Mouse (Mus musculus) cerebellum, postnatal 25 days (tissue): ENCODE measurements around the gene Acox1.

ENCODE experiments used
- DNase-seq, 2 experiments: peaks; one replicate each; pipeline ENCODE4 v3.0.0; 2021; ENCODE audit warnings: mixed read lengths in 2 of 2

Gene Acox1

GRCm38 (mm10) chr11:116210696-116211095 lies 11.9 kb upstream of the Acox1 start:
- DNase-seq = no peak

GRCm38 (mm10) chr11:116209257-116209656 lies 10.4 kb upstream of the Acox1 start:
- no peak for DNase-seq

GRCm38 (mm10) chr11:116208660-116209059 lies 9.8 kb upstream of the Acox1 start:
- no peak for DNase-seq

- DNase-seq = no peak
Observed at GRCm38 (mm10) chr11:116206678-116207077, 7.8 kb upstream of the Acox1 start.

GRCm38 (mm10) chr11:116203150-116203549 lies 4.3 kb upstream of the Acox1 start:
- DNase-seq = no peak

- DNase-seq = no peak
Observed at GRCm38 (mm10) chr11:116201151-116201550, 2.3 kb upstream of the Acox1 start.

- no peak for DNase-seq
Observed at GRCm38 (mm10) chr11:116198132-116198531, 713 bp downstream of the Acox1 start.

GRCm38 (mm10) chr11:116197584-116197906 lies 1.3 kb downstream of the Acox1 start:
- no peak for DNase-seq

- DNase-seq = no peak
Observed at GRCm38 (mm10) chr11:116196866-116197583, 1.8 kb downstream of the Acox1 start.

GRCm38 (mm10) chr11:116196336-116196735 lies 2.5 kb downstream of the Acox1 start:
- DNase-seq = no peak

- no peak for DNase-seq
Observed at GRCm38 (mm10) chr11:116195252-116195651, 3.6 kb downstream of the Acox1 start.

- no peak for DNase-seq
Observed at GRCm38 (mm10) chr11:116194619-116195018, 4.2 kb downstream of the Acox1 start.

GRCm38 (mm10) chr11:116187226-116187930 lies 11.5 kb downstream of the Acox1 start:
- no peak for DNase-seq

- DNase-seq = no peak
Observed at GRCm38 (mm10) chr11:116186360-116186759, 12.5 kb downstream of the Acox1 start.

- DNase-seq = peak in 1 of 2 experiments; percentile 50
Observed at GRCm38 (mm10) chr11:116185836-116186235, 13.0 kb downstream of the Acox1 start.

- DNase-seq = no peak
Observed at GRCm38 (mm10) chr11:116178411-116179121, 20.3 kb downstream of the Acox1 start.

GRCm38 (mm10) chr11:116176010-116176409 lies 22.8 kb downstream of the Acox1 start:
- no peak for DNase-seq

- no peak for DNase-seq
Observed at GRCm38 (mm10) chr11:116174775-116175448, 23.9 kb downstream of the Acox1 start.

GRCm38 (mm10) chr11:116171959-116172358 lies 26.9 kb downstream of the Acox1 start:
- DNase-seq = no peak

GRCm38 (mm10) chr11:116170003-116170800 lies 28.6 kb downstream of the Acox1 start:
- no peak for DNase-seq

- DNase-seq = no peak
Observed at GRCm38 (mm10) chr11:116169214-116169613, 29.6 kb downstream of the Acox1 start.

GRCm38 (mm10) chr11:116167884-116168439 lies 30.9 kb downstream of the Acox1 start, which contains the start of gene Fbf1:
Gene Fbf1 (minus strand): TSS chr11:116168166.
- DNase-seq = peak; percentile 95 to 98
